8 mouse cellular contexts compared by ENCODE assay signal in the genomic region with DNA sequence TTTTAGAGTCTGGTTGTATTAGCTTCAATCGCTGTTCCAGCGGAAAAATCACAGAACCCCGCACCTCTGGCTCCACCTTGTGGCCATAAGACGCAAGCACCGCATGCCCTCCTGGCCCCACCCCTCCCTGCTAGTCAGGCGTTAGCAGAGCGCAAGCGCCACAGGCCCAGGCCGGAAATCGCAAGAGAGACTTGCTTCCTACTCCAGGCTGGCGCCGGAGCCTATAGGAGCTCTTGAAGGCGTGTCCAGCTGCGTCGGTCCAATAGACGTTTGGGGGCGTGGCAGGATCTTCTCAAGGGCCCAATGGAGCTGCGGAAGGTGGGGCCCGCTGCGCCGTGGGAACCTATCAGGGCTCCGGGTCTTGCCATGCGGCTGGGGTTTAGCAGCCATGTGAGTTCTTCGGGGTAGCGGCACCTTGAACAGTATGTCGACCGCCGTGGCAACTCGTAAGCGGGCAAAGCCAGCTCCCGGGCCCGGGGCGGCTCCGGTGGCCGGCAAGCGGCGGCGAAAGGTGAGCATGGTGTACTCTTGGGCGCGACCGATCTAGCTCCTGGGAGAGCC. TPM values are rescaled to one million over a fixed set of nuclear protein-coding genes. Genes with fewer than 3 reads are reported as not detected.
DNase-seq lines count a peak whose midpoint lies in the region; ATAC-seq and TF ChIP-seq lines count a peak whose summit lies in the region.

Parp3 (minus strand) TSS at position 26 of the 561 bp plus-strand sequence.

- TF ChIP-seq CTCF in cortical plate, adult 2 months (IDR thresholded peaks at IDR 0.05; ENCODE audit: extremely low read depth, insufficient read depth, low read length), result peak; percentile 89

- no peaks in the 10 kb centered on the region for H3K9me3 ChIP-seq in megakaryocyte, embryonic 14.5 days

- ATAC-seq in activated CD4-positive, CD25-positive, alpha-beta regulatory T cell, adult 4 months, result peak; percentile 94

- peak within 1 kb of the TSS; percentile 62 for H3K4me3 ChIP-seq in cortical plate, adult 2 months (ENCODE audit: insufficient read depth, low read length)
- peak within 1 kb of the TSS; percentile 94 for H3K4me3 ChIP-seq in megakaryocyte, embryonic 14.5 days (replicated peaks)

- 0 out of 2 replicates have a peak, but pooled peaks have one; percentile 23 for TF ChIP-seq POLR2A in cortical plate, adult 2 months (IDR thresholded peaks at IDR 0.05; ENCODE audit: extremely low read depth, insufficient read depth, low read length)

- peaks cover 10% of the 10 kb centered on the region; the same call in 1 of the 2 replicates for H3K4me1 ChIP-seq in cortical plate, adult 2 months (ENCODE audit: control insufficient read depth, insufficient read depth, low read length)
- H3K4me1 ChIP-seq in megakaryocyte, embryonic 14.5 days, result peaks cover 67% of the 10 kb centered on the region

- H3K27me3 ChIP-seq in megakaryocyte, embryonic 14.5 days (replicated peaks), result peaks cover 2% of the 10 kb centered on the region

- peak; percentile 99 to 100 for DNase-seq in gastrocnemius, adult 8-10 months (ENCODE audit: low spot score in 2 of 2)
- peak; percentile 94 for DNase-seq in hindlimb bud, embryonic 11.5 days (ENCODE audit: extremely low spot score, low read depth, low spot score)
- peak; percentile 96 to 100 for DNase-seq in left cerebral cortex, adult 8-10 months (ENCODE audit: low spot score in 2 of 2)
- peak; percentile 100 for DNase-seq in right cerebral cortex, postnatal 10 days (ENCODE audit: low spot score in 2 of 2)
- peak; percentile 91 for DNase-seq in urinary bladder, postnatal 25 days (ENCODE audit: low spot score)

- H3K27ac ChIP-seq in cortical plate, adult 2 months (ENCODE audit: insufficient read depth, low read length), result peak within 1 kb of the TSS; percentile 11

- H3K36me3 ChIP-seq in megakaryocyte, embryonic 14.5 days (replicated peaks; ENCODE audit: low read length), result peaks cover 35% of the 10 kb centered on the region

RNA-seq across cellular contexts. Expression of gene Parp3, which starts in this region (rescaled TPM):
- 10 to 100 TPM; 36.0 to 48.1 TPM for polyA plus RNA-seq in activated CD4-positive, CD25-positive, alpha-beta regulatory T cell, adult 4 months (2017; shearing (Covaris generic))
- 3.7 and 4.6 TPM in 2 replicates for polyA plus RNA-seq in cortical plate, adult 2 months (2012; rRNA removed)
- total RNA-seq in gastrocnemius, adult 8-10 months (2022), result 10 to 100 TPM; 61.1 to 71.7 (median 70.1) TPM
- total RNA-seq in left cerebral cortex, adult 8-10 months (2022), result 1 to 10 TPM; 6.1 to 7.8 (median 7.0) TPM
- polyA plus RNA-seq in megakaryocyte, embryonic 14.5 days (2012; ENCODE audit: insufficient read depth, low replicate concordance), result 2.6 and 5.6 TPM in 2 replicates

Comparison
In these comparisons a context has a peak if more than half of its experiments do, and no peak if none do; other contexts are left out.
1. Peak in every context shown above with its lines: DNase-seq, ATAC-seq, H3K4me3 ChIP-seq and H3K27ac ChIP-seq.
2. RNA of gene Parp3 (total RNA-seq): 61.1 to 71.7 TPM in gastrocnemius, adult 8-10 months; 6.1 to 7.8 TPM in left cerebral cortex, adult 8-10 months; every median in the first group is over 4 times any median in the second.